Mouse (Mus musculus) heart, adult 18-20 months (tissue): ENCODE results near the gene Dio1. TPM values are rescaled to one million over a fixed set of nuclear protein-coding genes. Genes with fewer than 3 reads are reported as not detected.

Experiments used
- DNase-seq, 2 experiments: peaks; one replicate each; pipeline ENCODE4 v3.0.0; 2021 to 2022; ENCODE audit warnings: mixed read lengths in 1 of 2
- total RNA-seq, 2 experiments: library from RNA; stranded (reverse); gene quantifications; 2 replicates each; pipeline ENCODE4 v1.2.3; 2021

Gene Dio1
- total RNA-seq, 2 experiments from 2014 or later = not detected

DNA sequence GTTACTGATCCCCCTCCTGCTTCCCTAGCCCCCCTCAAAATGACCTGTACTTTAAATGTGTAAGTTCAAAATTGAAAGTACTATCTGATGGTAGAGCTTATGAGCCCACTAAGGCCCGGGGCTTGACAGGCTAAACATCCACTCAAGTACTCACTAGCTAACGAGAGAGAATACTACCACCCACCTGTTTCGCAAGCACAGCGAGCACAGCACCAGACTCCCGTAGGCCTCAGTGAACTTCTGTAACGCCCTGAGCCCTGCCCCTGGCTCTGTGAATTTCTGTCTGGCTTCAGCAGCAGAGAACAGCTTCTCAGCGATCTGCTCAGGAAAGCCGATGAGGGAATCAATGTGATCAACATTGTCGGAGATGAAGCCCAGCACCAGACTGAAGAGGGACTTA lies 59.9 kb downstream of the Dio1 start:
- peak in 1 of 2 experiments; percentile 20 for DNase-seq

GRCm38 (mm10) chr4:107246040-107246439 lies 60.9 kb downstream of the Dio1 start:
- DNase-seq = no peak

- no peak for DNase-seq
These were observed 61.6 kb downstream of the Dio1 start for GRCm38 (mm10) chr4:107245368-107245767.

- DNase-seq = no peak
These were observed 63.3 kb downstream of the Dio1 start for GRCm38 (mm10) chr4:107243365-107244333.

Other genes starting within 250 kb of the Dio1 start
- 100 to 1,000 TPM in 1 of 2 experiments, 10 to 100 TPM in 1; 96.0 to 102 TPM for gene Mrpl37, start 240.3 kb downstream of the Dio1 start, total RNA-seq
- 10 to 100 TPM; 25.7 to 26.1 TPM for gene Cyb5rl, start 240.2 kb downstream of the Dio1 start, total RNA-seq
- not detected for gene Cdcp2, start 210.3 kb downstream of the Dio1 start, total RNA-seq
- 100 to 1,000 TPM; 139 to 147 TPM for gene Tmem59, start 128.8 kb downstream of the Dio1 start, total RNA-seq
- gene Tceanc2, start 128.1 kb downstream of the Dio1 start, total RNA-seq = 10 to 100 TPM; 13.5 to 15.4 TPM
- under 1 TPM in 1 of 2 experiments, not detected in 1; 0.44 TPM for gene Ldlrad1, start 98.0 kb downstream of the Dio1 start, total RNA-seq
- 10 to 100 TPM in 1 of 2 experiments, 1 to 10 TPM in 1; 10.0 to 10.2 TPM for gene Lrrc42, start 53.6 kb downstream of the Dio1 start, total RNA-seq
- 10 to 100 TPM in 1 of 2 experiments, 1 to 10 TPM in 1; 9.8 to 13.6 TPM for gene Hspb11, start 53.6 kb downstream of the Dio1 start, total RNA-seq
- gene Yipf1, start 7.2 kb upstream of the Dio1 start, total RNA-seq = 10 to 100 TPM; 17.3 to 18.6 TPM
- gene Ndc1, start 60.6 kb upstream of the Dio1 start, total RNA-seq = 10 to 100 TPM; 10.5 to 12.6 TPM
- under 1 TPM; 0.15 to 0.25 TPM for gene Glis1, start 127.4 kb upstream of the Dio1 start, total RNA-seq